Mouse (Mus musculus) thymus, postnatal 10 days (tissue): ENCODE measurements around the gene Ntsr1.

ENCODE experiments used
- DNase-seq, 2 experiments: peaks; one replicate each; pipeline ENCODE4 v3.0.0; 2021; ENCODE audit warnings: low spot score in 2 of 2

The Ntsr1 gene

GRCm38 (mm10) chr2:180499741-180500140 lies at the start of gene Ntsr1:
TSS of gene Ntsr1 (plus strand) at chr2:180499976.
- no peak for DNase-seq

GRCm38 (mm10) chr2:180450529-180450928 lies 49.2 kb upstream of the Ntsr1 start:
- DNase-seq, result no peak

GRCm38 (mm10) chr2:180455723-180456698 lies 43.8 kb upstream of the Ntsr1 start, which contains the start of gene Slco4a1:
TSS of gene Slco4a1 (plus strand) at chr2:180456245.
- peak; percentile 87 to 89 for DNase-seq

GRCm38 (mm10) chr2:180456705-180457104 lies 43.1 kb upstream of the Ntsr1 start:
- DNase-seq, result peak; percentile 22 to 27

GRCm38 (mm10) chr2:180457680-180458079 lies 42.1 kb upstream of the Ntsr1 start:
- no peak for DNase-seq

GRCm38 (mm10) chr2:180459437-180459836 lies 40.3 kb upstream of the Ntsr1 start:
- no peak for DNase-seq

GRCm38 (mm10) chr2:180460801-180461200 lies 39.0 kb upstream of the Ntsr1 start:
- DNase-seq, result no peak

- no peak for DNase-seq
Observed at GRCm38 (mm10) chr2:180462593-180462992, 37.2 kb upstream of the Ntsr1 start.

- no peak for DNase-seq
Observed at GRCm38 (mm10) chr2:180466505-180466904, 33.3 kb upstream of the Ntsr1 start.

GRCm38 (mm10) chr2:180468871-180469270 lies 30.9 kb upstream of the Ntsr1 start:
- DNase-seq, result no peak

GRCm38 (mm10) chr2:180469768-180470167 lies 30.0 kb upstream of the Ntsr1 start:
- DNase-seq, result no peak

- DNase-seq, result peak in 1 of 2 experiments; percentile 17
Observed at GRCm38 (mm10) chr2:180472306-180473079, 27.3 kb upstream of the Ntsr1 start.

GRCm38 (mm10) chr2:180473080-180473440 lies 26.7 kb upstream of the Ntsr1 start:
- peak; percentile 16 to 33 for DNase-seq

GRCm38 (mm10) chr2:180474864-180475263 lies 24.9 kb upstream of the Ntsr1 start:
- no peak for DNase-seq

GRCm38 (mm10) chr2:180482274-180482673 lies 17.5 kb upstream of the Ntsr1 start:
- DNase-seq, result no peak

GRCm38 (mm10) chr2:180484882-180485281 lies 14.9 kb upstream of the Ntsr1 start:
- no peak for DNase-seq

GRCm38 (mm10) chr2:180485306-180485705 lies 14.5 kb upstream of the Ntsr1 start:
- no peak for DNase-seq

- no peak for DNase-seq
Observed at GRCm38 (mm10) chr2:180488210-180488751, 11.5 kb upstream of the Ntsr1 start.

- DNase-seq, result no peak
Observed at GRCm38 (mm10) chr2:180495906-180496305, 3.9 kb upstream of the Ntsr1 start.

- DNase-seq, result no peak
Observed at GRCm38 (mm10) chr2:180500726-180501125, 950 bp downstream of the Ntsr1 start.

GRCm38 (mm10) chr2:180501217-180501967 lies 1.6 kb downstream of the Ntsr1 start:
- DNase-seq, result no peak
